Mouse (Mus musculus) cerebellum, adult 8-10 months (tissue): Measurements from ENCODE around the gene Cuedc2.
A peak's percentile ranks its signal among the peaks of the same experiment; 100 is the strongest.

Experiments used
- DNase-seq: peaks from one replicate; pipeline ENCODE4 v3.0.0; 2022

Gene Cuedc2

GRCm38 (mm10) chr19:46338942-46339286 lies 412 bp upstream of the Cuedc2 start:
- DNase-seq = no peak

DNA sequence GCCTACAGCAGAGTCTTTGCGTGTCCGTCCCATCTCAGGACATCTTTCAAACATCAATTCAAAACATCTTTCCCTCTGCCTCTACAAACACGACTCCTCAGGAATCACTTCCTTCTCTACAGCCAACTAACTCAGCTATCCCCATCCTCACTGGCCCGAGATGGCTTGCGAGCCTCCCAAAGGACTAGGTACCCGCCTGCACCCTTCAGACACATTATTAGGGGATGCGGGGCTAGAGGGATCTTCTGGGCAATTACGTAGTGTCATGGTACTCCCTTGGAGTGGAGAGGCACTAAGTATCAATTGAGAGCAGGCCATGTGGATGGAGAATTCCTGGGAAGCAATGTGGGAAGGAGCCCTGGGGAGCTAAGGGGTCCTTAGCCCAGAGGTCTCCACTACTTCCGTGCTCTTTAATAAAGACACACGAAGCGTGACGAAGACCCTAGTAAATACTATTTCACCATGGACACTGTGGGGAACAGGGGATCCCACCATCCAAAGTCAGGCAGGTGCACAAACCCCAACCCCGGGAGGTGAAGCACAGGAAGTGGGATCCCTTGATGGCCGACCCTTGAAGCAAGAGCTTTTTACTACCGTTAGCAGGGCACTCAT lies 677 bp downstream of the Cuedc2 start:
- no peak for DNase-seq

- peak; percentile 72 for DNase-seq
These were observed 4.6 kb downstream of the Cuedc2 start for GRCm38 (mm10) chr19:46333906-46334305.

DNA sequence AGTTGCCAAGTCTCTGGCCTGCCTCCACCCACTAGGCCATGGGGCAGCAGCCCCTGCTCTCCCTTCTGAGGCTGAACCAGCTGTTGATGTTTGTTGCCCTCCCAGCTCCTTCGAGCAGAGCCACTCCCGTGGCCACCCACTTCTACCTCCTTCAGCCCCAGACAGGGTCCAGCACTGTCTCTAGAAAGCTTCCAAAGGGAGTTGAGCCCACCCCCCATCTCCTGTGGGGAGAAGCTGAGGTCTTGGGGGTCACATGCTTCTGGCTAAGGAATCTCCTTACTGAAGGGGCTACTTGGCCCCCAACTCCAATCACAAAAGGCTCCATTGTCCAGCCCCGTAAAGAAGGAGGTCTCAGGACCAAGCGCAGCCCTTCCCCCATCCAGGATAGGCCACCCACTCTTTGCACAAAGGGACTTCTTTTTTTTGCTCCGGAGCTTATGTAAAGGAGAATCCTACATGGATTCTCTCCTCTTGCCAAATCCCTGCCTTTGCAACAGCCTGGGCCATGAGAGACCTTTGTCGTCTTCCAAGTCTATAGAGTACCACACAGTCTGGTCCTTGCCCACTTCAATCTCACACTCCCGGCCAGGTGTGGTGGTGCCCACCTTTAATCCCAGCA lies 5.7 kb downstream of the Cuedc2 start:
- DNase-seq = no peak

DNA sequence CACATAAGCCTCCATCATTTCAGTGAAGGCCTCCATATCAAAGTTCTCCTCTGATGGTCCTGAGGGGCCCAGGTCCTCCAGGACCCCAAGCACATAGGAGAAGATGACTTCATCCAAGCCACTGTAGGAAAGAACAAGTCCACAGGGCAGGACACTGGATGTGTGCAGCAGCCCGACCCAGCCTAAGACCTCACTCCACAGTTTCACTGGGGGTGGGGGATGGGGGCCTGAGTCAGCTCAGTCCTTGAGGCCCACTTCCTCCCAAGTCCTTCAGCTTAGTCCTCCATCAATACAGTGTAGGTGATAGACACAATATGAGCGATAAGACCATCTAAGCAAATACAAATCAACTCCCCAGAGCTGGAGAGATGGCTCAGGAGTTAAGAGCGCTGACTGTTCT lies 6.6 kb downstream of the Cuedc2 start:
- DNase-seq = no peak

DNA sequence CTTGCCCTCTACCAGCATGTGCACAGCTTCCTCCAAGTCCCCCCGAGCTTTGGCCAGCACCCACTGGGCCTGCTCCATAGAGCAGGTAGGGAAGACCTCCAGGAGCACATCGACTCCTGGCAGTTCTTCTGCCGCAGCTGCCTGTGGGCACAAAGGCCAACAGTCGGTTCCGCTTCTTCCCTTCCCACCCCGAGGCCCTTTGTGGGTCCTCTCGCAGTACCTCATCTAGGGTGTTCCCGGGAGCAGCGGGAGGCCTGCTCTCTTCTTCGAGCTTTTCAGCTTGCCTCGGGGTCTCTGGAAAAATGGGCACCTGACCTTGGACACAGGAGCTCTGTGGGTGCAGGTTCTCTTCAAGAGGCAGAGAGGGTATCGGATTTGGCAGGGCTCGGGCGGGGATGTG lies 7.2 kb downstream of the Cuedc2 start:
- DNase-seq = no peak

GRCm38 (mm10) chr19:46330696-46331095 lies 7.8 kb downstream of the Cuedc2 start:
- no peak for DNase-seq

DNA sequence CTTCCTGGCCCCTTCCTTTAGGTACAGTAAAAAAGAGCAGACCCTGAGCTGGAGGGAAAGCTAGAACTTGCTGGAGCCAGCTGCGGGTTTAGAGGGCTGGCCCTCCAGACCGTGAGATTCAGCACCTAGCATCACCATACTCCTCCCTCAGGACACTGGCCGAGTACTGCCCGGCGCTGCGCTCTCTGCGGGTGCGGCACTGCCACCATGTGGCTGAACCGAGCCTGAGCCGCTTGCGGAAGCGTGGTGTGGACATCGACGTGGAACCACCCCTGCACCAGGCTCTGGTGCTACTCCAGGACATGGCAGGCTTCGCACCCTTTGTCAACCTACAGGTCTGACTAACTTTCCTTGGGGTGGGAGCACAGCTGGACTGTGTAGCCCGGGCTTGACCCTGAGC lies 8.6 kb downstream of the Cuedc2 start:
- DNase-seq = peak; percentile 82

DNA sequence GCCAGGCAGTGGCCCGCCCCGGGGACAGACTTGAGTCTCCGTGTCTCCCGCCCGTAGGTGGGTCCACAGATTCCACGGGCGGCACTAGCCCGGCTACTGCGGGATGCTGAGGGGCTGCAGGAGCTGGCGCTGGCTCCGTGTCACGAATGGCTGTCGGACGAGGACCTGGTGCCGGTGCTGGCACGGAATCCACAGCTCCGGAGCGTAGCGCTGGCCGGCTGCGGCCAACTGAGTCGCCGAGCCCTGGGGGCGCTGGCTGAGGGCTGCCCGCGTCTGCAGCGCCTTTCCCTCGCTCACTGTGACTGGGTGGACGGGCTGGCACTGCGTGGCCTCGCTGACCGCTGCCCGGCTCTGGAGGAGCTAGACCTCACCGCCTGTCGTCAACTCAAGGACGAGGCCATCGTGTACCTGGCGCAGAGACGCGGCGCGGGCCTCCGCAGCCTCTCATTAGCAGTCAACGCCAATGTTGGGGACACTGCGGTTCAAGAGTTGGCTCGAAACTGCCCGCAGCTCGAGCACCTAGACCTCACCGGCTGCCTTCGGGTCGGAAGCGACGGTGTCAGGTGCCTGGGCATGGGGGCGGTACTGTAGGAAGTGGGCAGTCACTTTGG lies 9.4 kb downstream of the Cuedc2 start:
- DNase-seq = no peak

- peak; percentile 96 for DNase-seq
These were observed 10.1 kb downstream of the Cuedc2 start, which contains the start of gene Fbxl15 for GRCm38 (mm10) chr19:46328081-46329030. TSS of gene Fbxl15 (plus strand) at chr19:46328184.

- no peak for DNase-seq
These were observed 10.9 kb downstream of the Cuedc2 start for GRCm38 (mm10) chr19:46327531-46328064.

DNA sequence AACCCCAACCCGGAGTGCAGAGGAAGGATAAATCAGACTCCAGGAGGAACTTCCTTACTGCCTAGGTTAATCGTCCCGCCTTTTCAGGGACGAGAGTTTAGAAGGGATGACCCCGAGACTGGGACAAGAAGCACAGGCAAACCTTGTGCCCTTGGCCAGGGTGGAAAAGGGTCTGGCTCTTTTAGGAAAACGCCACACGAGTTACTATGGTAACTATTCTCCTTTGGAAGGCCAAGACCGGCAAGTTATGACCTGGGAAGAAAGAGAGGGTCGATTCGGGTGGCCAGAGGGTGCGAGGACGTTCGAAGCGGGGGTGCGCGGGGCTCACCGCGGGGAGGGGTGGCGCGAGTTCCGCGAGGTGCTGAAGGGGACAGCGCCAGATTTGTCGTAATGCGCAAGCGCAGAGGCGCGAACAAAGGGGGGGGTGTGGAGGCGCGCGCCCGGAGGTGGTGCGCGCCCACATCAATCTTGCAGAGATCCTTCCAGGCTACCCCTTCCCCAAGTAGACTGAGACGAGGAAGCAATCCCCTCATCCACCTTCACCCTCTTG lies 11.7 kb downstream of the Cuedc2 start, which contains the start of gene Psd:
Gene Psd, minus strand, starts transcription at position 401 of the 550 bp plus-strand sequence.
- DNase-seq = peak; percentile 79

DNA sequence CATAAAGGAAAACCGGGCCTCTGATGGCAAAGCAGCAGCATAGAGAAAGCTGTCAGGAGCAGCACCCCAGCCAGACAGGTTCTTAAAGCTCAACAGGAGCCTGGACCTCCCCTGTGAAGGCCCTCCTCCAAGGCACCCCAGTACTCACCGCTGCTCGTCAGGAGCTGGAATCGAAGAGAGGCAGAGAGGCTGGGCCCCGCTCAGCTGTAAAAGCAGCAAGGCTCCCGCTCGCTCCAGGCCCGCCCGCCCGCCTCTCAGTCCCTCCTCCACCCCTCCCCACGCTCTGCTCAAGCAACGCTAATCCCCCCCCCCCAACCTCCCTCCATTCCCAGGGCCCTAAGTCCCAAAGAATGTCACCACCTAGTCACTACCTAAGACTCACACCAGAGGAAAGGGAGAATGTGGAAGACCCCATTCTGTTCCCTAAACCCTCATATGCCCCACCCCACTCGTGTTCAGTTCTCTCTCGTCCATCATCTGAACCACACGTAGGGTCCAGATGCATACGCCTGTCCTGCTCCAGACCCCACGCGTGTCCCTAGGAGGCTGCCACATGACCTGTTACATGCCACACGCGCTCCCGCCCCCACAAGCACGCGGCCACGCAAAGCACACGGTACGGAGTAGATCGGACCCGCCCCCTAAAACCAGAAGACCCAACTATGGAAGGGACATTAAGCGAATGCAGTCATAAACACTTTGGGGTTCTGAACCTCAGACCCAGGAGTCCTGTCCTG lies 12.3 kb downstream of the Cuedc2 start:
- DNase-seq = peak; percentile 62

DNA sequence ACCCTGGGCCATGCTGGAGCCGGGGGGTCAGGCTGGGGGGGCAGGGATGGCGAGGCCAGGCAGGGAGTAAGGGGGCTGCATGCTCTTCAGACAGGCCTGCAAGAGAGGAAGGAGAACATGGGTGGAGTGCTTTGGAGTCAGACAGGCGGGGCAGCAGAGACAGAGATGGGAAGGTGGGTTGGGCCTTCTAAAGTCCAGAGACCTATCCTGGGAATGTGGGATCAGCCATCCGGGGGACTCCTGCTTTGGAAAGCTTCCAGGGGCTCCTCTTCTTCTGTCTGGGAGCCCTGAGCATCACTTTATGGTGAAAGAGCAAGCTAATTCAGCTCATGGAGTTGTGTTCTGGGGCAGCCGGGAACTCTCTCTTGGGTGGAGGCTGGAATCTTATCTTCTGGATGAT lies 13.6 kb downstream of the Cuedc2 start:
- no peak for DNase-seq

DNA sequence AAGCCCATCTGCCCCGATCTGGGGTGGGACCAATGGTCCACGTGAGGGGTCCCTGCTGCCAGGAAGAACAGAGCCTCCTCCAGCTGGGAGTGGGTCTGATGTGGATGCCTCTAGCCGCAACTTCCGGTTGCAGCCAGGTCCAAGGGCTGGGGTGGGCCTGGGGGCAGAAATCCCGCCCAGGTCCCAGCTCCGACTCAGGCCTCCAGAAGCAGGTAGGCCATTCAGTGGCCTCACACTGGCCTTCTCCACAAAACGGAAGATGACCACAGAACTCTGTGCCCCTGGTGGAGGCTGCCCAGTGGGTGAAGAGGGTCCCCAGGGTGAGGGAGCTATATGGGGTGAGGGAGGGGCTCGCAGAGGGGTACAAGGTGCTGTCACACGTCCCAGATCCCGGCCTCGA lies 14.1 kb downstream of the Cuedc2 start:
- DNase-seq = no peak

DNA sequence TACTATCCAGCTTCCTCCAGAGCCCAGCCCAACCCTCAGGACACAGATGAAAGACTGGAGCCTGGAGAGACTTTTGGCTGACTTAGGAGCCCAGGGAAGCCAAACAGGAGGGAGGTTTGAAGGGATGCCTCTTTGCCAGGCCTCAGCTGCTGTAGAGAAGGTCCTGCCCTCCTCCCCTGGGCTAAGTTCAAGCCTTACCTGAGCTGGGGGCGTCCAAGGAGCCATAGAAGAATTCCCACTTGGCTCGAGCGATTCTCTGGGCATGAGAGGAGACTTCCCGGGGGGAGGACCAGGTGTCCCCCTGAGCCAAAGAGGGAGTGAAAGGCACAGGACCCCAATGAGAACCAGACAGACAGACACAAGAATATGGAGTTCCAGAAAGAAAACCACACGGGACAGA lies 14.8 kb downstream of the Cuedc2 start:
- DNase-seq = no peak

GRCm38 (mm10) chr19:46322996-46323572 lies 15.4 kb downstream of the Cuedc2 start:
- DNase-seq = peak; percentile 52

GRCm38 (mm10) chr19:46322144-46322995 lies 16.1 kb downstream of the Cuedc2 start:
- DNase-seq = peak; percentile 50

GRCm38 (mm10) chr19:46321101-46321943 lies 17.2 kb downstream of the Cuedc2 start:
- DNase-seq = peak; percentile 81
